Mouse (Mus musculus) inflammation-experienced regulatory T-cells, adult 6 months (primary cell): ENCODE measurements around the gene Gm20479. TPM values are rescaled to one million over a fixed set of nuclear protein-coding genes. Genes with fewer than 3 reads are reported as not detected.

Experiments used
- ATAC-seq: one replicate; pipeline ENCODE4 v1.8.0; 2017
- polyA plus RNA-seq, 3 experiments: library from polyadenylated mRNA; unstranded; fragments of 100-300 nt; shearing (Covaris generic); gene quantifications; one replicate each; pipeline ENCODE4 v1.2.1; 2017

Gm20479 gene
- polyA plus RNA-seq, 3 experiments from 2014 or later: 4.0 TPM; not detected in 2

GRCm38 (mm10) chr7:27366082-27366844 is 9.0 kb upstream of the Gm20479 start:
- no peak for ATAC-seq

- no peak for ATAC-seq
These were observed 7.2 kb upstream of the Gm20479 start for GRCm38 (mm10) chr7:27364379-27364778.

DNA sequence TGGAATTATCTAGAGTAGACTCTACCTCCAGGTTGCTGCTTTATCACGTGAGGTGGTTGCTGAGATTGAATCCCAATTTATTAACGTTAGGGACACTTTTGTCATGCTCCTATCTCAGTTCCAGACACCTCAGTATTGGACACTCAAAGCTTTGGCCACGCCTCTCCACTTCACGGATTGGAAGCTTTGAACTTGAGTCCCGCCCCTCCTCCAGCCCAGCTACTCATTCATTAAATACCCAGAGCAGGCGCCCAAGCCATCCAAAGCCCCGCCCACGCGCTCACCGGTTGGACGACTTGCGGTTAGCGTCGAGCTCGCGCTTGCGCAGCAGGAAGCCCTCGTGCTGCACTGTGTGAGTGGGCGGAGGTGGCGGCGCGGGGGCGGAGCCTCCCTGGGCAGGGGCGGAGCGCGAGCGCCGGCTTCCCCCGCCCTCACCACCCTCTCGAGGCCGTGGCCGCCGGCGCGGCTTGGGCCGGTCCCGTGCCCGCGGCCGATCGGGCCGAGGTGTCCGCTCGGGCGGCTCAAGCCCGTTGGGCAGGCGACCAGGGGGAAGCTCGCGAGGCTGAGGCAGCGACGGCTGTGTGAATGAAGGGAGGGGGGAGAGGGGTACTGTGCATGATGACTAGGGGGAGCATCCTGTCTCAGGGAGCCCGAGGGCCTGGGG is 4.2 kb upstream of the Gm20479 start:
- peak; percentile 78 for ATAC-seq

- no peak for ATAC-seq
These were observed 3.5 kb upstream of the Gm20479 start for GRCm38 (mm10) chr7:27360749-27361148.

GRCm38 (mm10) chr7:27359706-27360358 is 2.6 kb upstream of the Gm20479 start:
- ATAC-seq: no peak

DNA sequence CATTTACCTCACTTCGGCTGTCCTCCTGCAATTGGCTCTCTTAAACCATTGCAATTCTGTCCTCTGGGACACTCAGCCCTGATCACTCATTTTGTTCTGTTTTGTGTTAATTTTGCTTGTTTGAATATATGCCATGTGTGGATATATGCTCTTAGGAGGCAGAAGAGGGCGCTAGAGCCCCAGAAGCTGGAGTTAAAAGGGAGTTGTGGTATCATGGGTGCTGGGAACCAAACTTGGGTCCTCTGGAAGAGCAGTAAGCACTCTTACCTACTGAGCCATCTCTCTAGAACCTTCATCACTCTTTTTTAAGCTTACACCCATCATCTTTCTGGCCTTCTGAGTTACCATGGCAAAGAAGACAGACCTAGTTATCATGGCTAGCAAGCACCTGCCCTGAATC is 1.9 kb upstream of the Gm20479 start:
- no peak for ATAC-seq

DNA sequence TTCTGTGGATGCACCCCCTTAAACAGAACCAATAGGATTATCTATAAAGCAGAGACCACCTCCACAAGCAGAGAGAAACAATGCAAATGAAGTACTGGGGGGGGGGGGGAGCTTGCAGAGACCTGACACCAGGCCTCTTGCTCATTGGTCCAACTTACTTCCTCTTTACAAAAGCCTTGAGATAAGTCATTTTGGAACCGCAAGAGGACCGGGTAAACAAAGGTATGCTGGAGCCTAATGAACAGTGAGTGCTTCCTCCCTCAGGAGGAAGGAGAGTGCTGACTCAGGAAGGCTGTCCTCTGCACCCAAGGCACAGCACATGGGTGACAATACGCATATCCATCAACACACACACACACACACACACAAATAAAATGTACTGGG is 368 bp upstream of the Gm20479 start:
- peak; percentile 39 for ATAC-seq

DNA sequence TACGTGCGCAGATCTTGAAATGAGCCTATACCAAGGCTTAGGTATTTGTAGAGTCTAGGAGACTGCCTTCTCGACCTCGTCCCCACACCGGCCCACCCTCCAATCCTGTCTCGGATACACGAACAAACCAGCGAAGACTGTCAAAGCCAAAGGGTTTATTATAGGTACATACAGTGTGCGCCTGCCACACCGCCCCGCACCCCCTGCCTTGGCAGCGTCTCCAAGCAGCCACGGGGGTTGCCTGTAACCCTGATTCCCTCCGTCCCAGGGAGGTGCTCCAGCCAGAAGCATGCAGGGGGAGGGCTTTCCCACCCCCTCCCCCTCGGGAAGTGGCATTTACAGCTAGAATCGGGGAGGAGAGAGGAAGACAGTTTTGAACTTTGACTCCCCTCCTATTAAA is 971 bp downstream of the Gm20479 start:
- peak; percentile 38 for ATAC-seq

DNA sequence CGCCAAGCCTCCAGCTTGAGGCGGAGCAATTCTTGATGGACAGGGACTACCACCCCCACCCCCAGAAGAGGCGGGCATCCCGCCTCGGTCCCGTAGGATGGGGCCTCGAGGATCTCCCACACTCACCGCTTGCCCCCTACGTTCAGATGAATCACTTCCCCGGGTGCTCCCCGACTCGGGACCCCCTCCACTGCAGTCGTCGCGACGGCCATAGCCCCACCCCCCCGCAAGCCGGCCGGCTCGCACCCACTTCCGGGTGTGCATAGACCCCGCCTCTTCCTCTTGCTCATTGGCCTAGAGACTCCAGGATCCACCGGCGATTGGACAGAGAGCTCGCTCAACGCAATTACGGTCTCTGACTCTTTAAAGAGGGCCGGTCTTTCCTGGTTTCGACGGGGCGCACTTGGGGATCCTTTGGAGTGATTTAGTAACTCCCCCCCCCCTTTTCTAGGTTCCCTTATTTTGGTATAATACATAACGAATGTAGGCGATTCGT is 1.4 kb downstream of the Gm20479 start, which contains the start of gene Shkbp1:
Shkbp1 (minus strand) TSS at position 275 of the 496 bp plus-strand sequence.
- ATAC-seq: peak; percentile 92

DNA sequence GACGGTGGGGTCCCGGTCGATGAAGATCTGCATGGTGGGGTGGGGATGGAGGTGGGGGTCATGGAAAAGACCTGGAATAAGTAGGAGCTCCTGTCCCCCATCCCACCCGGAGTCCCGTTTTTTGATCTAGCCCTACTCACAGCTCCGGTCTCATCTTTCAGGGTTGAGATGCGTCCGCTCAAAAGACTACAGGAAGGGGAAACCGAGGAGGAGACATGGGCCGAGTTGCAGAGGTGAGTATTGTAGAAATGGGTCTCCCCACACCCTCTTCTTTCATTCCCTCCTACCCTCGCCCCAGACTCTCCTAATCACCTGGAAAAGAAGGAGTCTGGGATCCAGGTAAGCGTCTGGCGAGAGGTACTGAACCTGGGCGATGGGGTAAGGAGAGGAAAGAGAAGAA is 2.0 kb downstream of the Gm20479 start:
- no peak for ATAC-seq

DNA sequence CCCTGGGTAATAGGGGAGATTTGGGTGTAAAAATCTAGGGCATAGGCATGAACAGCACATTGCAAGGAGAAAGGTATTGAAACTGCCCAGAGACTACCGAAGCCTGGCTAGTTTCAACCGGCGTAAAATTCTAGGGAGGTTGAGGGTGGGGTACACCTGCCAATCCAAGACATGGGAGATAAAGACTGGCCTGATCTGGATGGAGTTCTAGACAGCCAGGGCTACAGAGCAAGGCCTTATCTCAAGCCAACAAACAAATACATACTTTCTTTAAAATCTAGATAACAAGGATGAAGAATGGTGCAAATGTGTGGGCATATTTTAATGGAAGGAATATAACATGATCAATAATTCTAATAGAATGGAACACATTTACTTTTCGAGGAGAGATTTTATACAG is 2.4 kb downstream of the Gm20479 start:
- ATAC-seq: no peak

DNA sequence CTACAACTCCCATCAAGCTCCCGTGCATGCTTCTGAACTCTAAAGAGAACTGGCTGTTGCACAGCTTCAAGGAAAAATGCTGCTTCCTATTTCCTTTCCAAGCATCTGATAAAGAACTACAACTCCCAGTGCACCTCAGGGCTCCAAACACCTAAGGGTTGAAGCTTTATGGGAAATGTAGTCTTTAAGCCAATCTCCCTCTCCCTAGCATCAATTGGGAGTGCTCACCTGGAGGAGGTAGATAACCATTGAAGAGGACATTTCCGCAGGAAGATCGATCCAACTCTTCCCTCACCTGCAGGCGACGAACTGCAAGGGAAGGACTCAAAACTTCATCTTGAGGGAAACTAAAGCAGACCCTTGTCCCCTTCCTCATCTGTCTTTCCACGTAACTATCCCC is 3.1 kb downstream of the Gm20479 start:
- no peak for ATAC-seq

DNA sequence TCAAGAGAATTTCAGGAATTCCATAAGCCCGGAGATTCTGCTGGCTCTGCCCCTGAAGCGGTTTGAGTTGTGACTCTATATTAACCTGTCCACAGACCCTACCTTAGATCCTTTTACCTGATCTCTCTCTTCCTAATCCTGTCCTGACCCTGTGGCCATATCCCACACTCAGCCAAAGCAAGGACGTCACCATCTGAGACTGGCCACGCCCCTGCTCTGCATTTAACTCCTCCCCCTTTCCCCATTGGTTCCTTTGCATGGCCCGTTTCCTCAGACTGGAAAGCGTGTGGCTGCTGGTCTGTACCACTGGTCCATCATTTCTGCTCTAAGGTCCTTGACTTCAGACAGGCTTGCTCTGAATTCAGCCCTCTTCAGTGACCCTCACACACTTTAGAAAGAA is 11.8 kb downstream of the Gm20479 start:
- ATAC-seq: no peak

DNA sequence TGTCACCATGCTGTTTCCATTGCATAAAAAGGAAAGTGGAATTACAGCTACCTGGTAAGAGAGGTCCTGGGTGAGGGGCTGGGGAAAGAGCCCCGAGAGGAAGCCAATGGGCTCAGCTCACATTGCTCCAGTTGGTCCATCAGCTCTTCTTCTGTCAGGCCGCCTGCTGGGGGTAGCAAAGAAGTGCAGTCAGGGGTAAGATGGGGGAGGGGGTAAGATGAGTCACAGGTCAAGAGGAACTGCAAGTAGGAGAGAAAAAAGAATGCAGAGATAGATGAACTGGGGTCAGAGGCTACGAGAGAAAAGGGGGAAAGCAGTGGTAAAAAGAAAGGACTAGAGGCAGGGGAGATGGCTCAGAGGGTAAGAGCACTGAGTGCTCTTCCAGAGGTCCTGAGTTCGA is 14.6 kb downstream of the Gm20479 start:
- ATAC-seq: no peak

DNA sequence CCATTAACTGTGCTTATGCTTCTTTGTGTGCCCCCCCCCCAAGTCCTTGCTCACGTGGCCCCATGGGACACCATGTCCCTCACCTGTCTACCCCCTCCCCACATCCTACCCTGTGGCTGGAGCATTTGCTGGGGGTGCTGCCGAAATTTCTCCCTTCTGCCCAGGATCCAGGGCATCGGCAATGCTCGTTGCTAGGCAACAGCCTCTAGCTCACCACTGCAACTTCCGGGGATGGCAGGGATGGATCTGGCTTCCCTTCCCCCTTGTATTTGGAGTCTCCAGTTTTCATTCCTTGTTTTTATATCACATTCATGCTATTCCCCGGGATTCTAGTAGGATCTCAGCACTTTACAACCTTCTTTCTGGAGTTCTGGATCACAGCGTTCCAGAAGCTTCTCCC is 17.7 kb downstream of the Gm20479 start:
- ATAC-seq: no peak

GRCm38 (mm10) chr7:27339114-27339513 is 18.1 kb downstream of the Gm20479 start:
- ATAC-seq: no peak

DNA sequence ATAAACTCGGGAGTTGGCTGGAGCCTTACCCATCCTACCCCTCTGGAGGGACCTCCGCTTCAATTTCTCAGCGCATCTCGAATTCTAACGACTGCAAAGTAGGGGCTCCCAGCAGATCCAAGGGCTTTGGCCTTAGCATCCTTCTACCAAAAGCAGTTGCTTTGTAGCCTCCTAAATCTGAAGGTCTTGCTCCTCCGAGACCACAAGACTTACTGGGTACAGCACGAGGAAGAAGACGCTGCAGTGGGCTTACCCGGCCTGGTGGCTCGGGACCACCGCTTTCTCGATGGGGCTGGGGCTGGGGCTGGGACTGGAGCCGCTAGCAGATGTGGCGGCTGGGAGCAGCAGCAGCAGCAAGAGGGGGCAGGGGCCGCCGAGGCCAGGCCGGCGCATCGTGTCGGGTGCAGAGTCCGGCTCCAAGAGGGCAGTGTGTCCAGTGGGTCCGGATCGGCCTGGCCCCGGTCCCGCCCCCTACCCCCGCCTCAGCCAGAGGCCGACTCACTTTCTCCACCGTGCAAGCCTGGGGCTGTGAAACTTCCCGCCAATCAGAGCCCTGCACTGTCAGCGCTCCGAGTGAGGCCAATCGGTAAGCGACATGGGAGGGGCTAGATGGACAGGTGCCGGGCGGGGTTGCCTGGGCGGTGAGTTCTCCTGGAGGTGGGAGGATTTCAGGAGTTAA is 19.9 kb downstream of the Gm20479 start, which contains the start of gene Ltbp4:
Ltbp4 (minus strand) TSS at position 518 of the 679 bp plus-strand sequence.
- ATAC-seq: no peak

DNA sequence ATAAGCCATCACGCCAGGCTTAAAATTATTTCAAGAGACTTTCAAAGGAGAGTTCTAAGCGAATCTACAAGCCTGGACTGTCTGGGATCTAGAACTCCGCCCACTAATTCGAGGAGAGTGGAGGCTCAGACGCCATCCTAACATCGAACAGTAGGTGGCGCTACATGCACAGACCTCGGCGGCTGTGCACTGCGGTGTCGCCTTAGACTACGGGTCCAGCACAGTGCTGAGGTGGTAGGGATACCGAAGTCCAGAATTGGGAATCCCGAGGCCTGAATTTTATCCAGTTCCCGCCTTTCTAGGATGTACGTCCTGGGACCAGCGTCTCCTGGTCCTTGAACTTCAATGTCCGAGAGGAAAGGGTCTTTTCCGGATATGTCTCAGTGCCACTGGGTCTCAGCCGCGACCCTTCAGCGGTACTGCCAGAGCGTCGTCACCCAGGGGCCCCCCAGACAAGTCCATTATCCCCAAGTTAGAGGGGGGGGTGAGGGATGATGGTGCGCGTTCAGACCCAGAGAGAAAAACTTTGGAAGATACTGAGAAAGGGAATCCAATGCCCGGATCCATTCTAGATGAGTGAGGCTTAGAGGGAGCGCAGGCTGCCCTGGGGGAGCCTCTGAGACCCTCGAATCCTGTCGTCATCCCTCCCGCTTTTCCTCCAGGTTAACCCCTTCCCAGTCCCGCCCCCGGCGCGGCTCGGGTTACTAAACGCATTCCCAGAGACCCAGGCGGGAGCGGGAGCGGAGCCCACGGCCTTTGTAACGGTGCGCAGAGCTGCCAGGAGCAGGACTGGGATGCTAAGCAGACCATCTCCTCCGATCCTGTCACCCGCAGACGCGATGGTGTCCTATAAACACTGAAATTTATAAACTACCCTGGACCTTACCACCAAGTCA is 21.0 kb downstream of the Gm20479 start:
- peak; percentile 74 for ATAC-seq

DNA sequence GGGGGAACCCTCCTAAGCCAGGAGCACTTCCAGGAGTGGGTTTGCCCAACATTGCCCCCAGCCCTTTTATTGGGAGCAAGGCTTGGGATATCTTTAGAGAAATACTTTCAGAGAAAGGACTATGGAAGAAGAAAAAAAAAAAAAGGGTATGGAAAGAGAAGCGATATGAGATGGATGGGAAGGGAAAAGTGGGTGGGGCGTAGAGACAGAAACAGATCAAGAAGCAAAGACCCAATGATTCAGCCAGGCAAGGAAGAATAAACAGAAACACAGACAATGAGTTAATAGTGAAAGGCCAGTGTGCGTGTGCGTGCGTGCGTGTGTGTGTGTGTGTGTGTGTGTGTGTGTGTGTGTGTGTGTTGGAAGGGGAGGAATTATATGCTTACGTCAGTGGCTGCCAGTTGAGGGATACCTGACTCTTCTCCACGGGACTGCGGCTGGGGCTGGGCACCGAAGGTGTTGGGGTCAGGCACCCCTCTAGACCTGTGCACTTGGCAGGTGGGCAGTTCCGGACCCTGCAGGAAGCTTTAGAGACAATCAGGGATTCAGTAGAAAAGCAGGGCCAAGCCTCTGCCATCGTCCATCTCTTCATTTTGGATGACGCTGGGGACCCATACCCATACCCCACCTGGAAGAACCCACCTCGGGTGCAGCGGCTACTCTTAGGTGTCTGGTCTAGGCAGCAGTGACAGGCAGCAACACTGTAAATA is 22.1 kb downstream of the Gm20479 start:
- ATAC-seq: no peak

- ATAC-seq: no peak
These were observed 22.8 kb downstream of the Gm20479 start for GRCm38 (mm10) chr7:27334405-27334911.
